Comparison of ENCODE assay signal across 11 mouse cellular contexts in the genomic region with DNA sequence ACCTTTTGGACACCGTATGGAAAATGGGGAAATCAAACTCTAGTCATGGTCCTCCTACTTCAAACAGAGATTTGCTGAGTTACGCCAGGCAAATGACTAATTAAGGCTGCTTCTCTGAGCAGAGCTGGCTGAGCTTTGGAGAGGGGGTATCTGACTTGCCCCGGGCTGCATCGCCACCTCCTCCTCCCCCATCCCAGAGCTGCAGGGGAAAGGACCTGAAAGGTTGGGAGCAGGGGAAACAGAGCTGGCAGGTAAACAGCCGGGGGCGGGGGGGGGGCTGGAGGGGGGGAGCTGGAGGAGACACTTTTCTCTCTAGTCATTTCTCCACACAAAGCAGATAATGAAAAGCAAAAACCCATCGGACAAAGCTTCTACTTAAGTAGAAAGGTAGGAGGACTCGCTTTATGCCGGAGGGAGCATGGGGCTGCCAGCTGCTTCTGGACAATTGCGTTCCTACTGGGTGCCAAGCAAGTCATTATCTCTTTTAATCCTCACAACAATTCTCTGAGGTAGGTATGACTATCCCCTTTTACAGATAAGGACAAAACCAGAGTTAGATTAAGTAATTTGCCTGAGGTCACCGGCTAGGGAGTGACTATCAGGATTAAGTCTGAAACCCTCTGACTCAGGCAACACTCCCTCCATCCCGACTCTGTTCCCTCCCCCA. TPM values are rescaled to one million over a fixed set of nuclear protein-coding genes. Genes with fewer than 3 reads are reported as not detected.
DNase-seq lines count a peak whose midpoint lies in the region; ATAC-seq lines count a peak whose summit lies in the region.
"Had no signal": no experiment of that assay in that cellular context is flagged by ENCODE, and none has a peak within 500 bp of the region (broad histone marks: within the 10 kb centered on the region; RNA-seq: fewer than 3 reads in every experiment).

No protein-coding gene starts in this region.

- H3K9ac ChIP-seq in heart, embryonic 12.5 days: peak overlapping the region; percentile 2; the same call in 1 of the 2 replicates
- 0 out of 2 replicates have a peak overlapping the region, but pooled peaks have one; percentile 31 for H3K9ac ChIP-seq in hindbrain, embryonic 13.5 days
- peak overlapping the region; percentile 27; the same call in 1 of the 2 replicates for H3K9ac ChIP-seq in midbrain, embryonic 14.5 days (replicated peaks; ENCODE audit: low read length)

- H3K9me3 ChIP-seq in heart, embryonic 12.5 days (replicated peaks): no peaks in the 10 kb centered on the region
- H3K9me3 ChIP-seq in hindbrain, embryonic 13.5 days: no peaks in the 10 kb centered on the region
- H3K9me3 ChIP-seq in midbrain, embryonic 14.5 days (ENCODE audit: control insufficient read depth, low read length): no peaks in the 10 kb centered on the region

- WGBS in heart, embryonic 12.5 days: 1% methylated on average over 12 of the region's 12 CpGs
- WGBS in hindbrain, embryonic 13.5 days: under 1% methylated on average over 12 of the region's 12 CpGs
- WGBS in midbrain, embryonic 14.5 days: 0% methylated on average over 12 of the region's 12 CpGs

- peaks cover 31% of the 10 kb centered on the region for H3K27me3 ChIP-seq in heart, embryonic 12.5 days (replicated peaks)
- H3K27me3 ChIP-seq in hindbrain, embryonic 13.5 days: peaks cover 38% of the 10 kb centered on the region
- H3K27me3 ChIP-seq in midbrain, embryonic 14.5 days (ENCODE audit: control insufficient read depth, insufficient read depth, low read length): no peaks in the 10 kb centered on the region

- no peak for ATAC-seq in heart, embryonic 12.5 days (ENCODE audit: insufficient number of reproducible peaks, low FRiP score)
- ATAC-seq in hindbrain, embryonic 13.5 days (ENCODE audit: low FRiP score): 0 out of 2 replicates have a peak, but pooled peaks have one; percentile 39
- ATAC-seq in midbrain, embryonic 14.5 days (ENCODE audit: low FRiP score, low TSS enrichment): no peak; the same call in 1 of the 2 replicates

- no peak for DNase-seq in heart, adult 18-20 months
- peak; percentile 29 for DNase-seq in embryo, embryonic 11 days
- peak; percentile 48 for DNase-seq in midbrain, embryonic 14.5 days
- no peak for DNase-seq in ovary, postnatal 14 days (ENCODE audit: low spot score)
- no peak for DNase-seq in layer of hippocampus, adult 9-10 months (ENCODE audit: low spot score)
- no peak for DNase-seq in frontal cortex, postnatal 14 days (ENCODE audit: low spot score in 2 of 2)

- no peaks in the 10 kb centered on the region for H3K36me3 ChIP-seq in heart, embryonic 12.5 days
- no peaks in the 10 kb centered on the region for H3K36me3 ChIP-seq in hindbrain, embryonic 13.5 days
- H3K36me3 ChIP-seq in midbrain, embryonic 14.5 days (ENCODE audit: control insufficient read depth, insufficient read depth, low read length): no peaks in the 10 kb centered on the region

- no peak overlapping the region for H3K27ac ChIP-seq in heart, embryonic 12.5 days (ENCODE audit: poor library complexity, severe bottlenecking)
- no peak overlapping the region for H3K27ac ChIP-seq in hindbrain, embryonic 13.5 days
- no peak overlapping the region for H3K27ac ChIP-seq in midbrain, embryonic 14.5 days (replicated peaks; ENCODE audit: low read depth, low read length)

- H3K4me1 ChIP-seq in heart, embryonic 12.5 days (replicated peaks): peaks cover 7% of the 10 kb centered on the region; the same call in 1 of the 2 replicates
- peaks cover 15% of the 10 kb centered on the region for H3K4me1 ChIP-seq in hindbrain, embryonic 13.5 days (replicated peaks)
- 0 out of 2 replicates have a peak, but pooled peaks cover 10% of the 10 kb centered on the region for H3K4me1 ChIP-seq in midbrain, embryonic 14.5 days (ENCODE audit: control insufficient read depth, insufficient read depth, low read length)

- H3K4me3 ChIP-seq in heart, embryonic 12.5 days: peak overlapping the region; percentile 33
- H3K4me3 ChIP-seq in hindbrain, embryonic 13.5 days: peak overlapping the region; percentile 35
- peak overlapping the region; percentile 26 for H3K4me3 ChIP-seq in midbrain, embryonic 14.5 days (replicated peaks; ENCODE audit: low read depth, low read length)

- H3K4me2 ChIP-seq in heart, embryonic 12.5 days: peak overlapping the region; percentile 69
- peak overlapping the region; percentile 53 for H3K4me2 ChIP-seq in hindbrain, embryonic 13.5 days
- peak overlapping the region; percentile 56 for H3K4me2 ChIP-seq in midbrain, embryonic 14.5 days (ENCODE audit: low read length)

RNA-seq across cellular contexts. Expression of a gene that starts 35.9 kb away (rescaled TPM):
- polyA plus RNA-seq in heart, embryonic 12.5 days (2016; fragmentation: Nextera tagmentation; extraction: Ambion mirVana): 0.37 TPM in 1 of 2 replicates, not detected in the other
- under 1 TPM in 1 of 2 experiments, not detected in 1; 0.33 TPM for total RNA-seq in heart, adult 18-20 months (2021)
- 1.2 and 2.7 TPM in 2 replicates for polyA plus RNA-seq in hindbrain, embryonic 13.5 days (2015; fragmentation: Nextera tagmentation; extraction: Ambion mirVana)
- 0.59 and 1.3 TPM in 2 replicates for polyA plus RNA-seq in midbrain, embryonic 14.5 days (2014; fragmentation: Nextera tagmentation; extraction: Ambion mirVana)
- total RNA-seq: granulocyte monocyte progenitor cell, adult 5-6 weeks had no signal
- polyA plus RNA-seq: liver, embryonic 16.5 days had no signal

RNA-seq across cellular contexts. Expression of a gene that starts 39.2 kb away (rescaled TPM):
- 0.60 and 0.93 TPM in 2 replicates for polyA plus RNA-seq in heart, embryonic 12.5 days (2016; fragmentation: Nextera tagmentation; extraction: Ambion mirVana)
- under 1 TPM in 1 of 2 experiments, not detected in 1; 0.10 TPM for total RNA-seq in heart, adult 18-20 months (2021)
- polyA plus RNA-seq in hindbrain, embryonic 13.5 days (2015; fragmentation: Nextera tagmentation; extraction: Ambion mirVana): 0.71 and 1.5 TPM in 2 replicates
- 1.1 and 1.4 TPM in 2 replicates for polyA plus RNA-seq in midbrain, embryonic 14.5 days (2014; fragmentation: Nextera tagmentation; extraction: Ambion mirVana)
- total RNA-seq: granulocyte monocyte progenitor cell, adult 5-6 weeks had no signal
- polyA plus RNA-seq: urinary bladder, adult 2 months had no signal

Comparison
In these comparisons a context has a peak if more than half of its experiments do, and no peak if none do; other contexts are left out.
1. DNase-seq: peak in embryo, embryonic 11 days (single experiment) and midbrain, embryonic 14.5 days (single experiment); none in heart, adult 18-20 months (0 of 2), ovary, postnatal 14 days (single experiment), layer of hippocampus, adult 9-10 months (single experiment) and frontal cortex, postnatal 14 days (0 of 2).
2. Peak in every context shown above with its lines, with median percentiles within 50 percentile points of each other: H3K4me2 ChIP-seq, H3K4me3 ChIP-seq and H3K9ac ChIP-seq.